Mouse (Mus musculus) neural tube, postnatal 0 days (tissue): ENCODE results near the gene Pde4c. TPM values are rescaled to one million over a fixed set of nuclear protein-coding genes. Genes with fewer than 3 reads are reported as not detected.

Experiments
- microRNA-seq: library from miRNA; unstranded; fragments of <30 nt; microRNA quantifications from one replicate; pipeline ENCODE4, GENCODE M21; 2016
- polyA plus RNA-seq: library from polyadenylated mRNA; unstranded; fragments of >200 nt; fragmentation: Nextera tagmentation; extraction: Ambion mirVana; gene quantifications from 2 replicates; pipeline ENCODE4 v1.2.1, GENCODE M21; 2015

Pde4c gene
- 0.12 and 0.14 TPM in 2 replicates for polyA plus RNA-seq

GRCm38 (mm10) chr8:70723486-70724210 is at the start of gene Pde4c:
Pde4c (plus strand) TSS chr8:70723720.

GRCm38 (mm10) chr8:70698310-70699109 is 25.0 kb upstream of the Pde4c start, which contains the start of gene Jund:
Jund (plus strand) TSS chr8:70698949.

GRCm38 (mm10) chr8:70703287-70703686 is 20.2 kb upstream of the Pde4c start, which contains the start of gene Iqcn:
Iqcn (plus strand) TSS chr8:70703457.

GRCm38 (mm10) chr8:70718297-70718696 is 5.2 kb upstream of the Pde4c start, which contains the start of gene Gm3336:
Gm3336 (plus strand) TSS chr8:70718543.

GRCm38 (mm10) chr8:70754043-70754870 is 30.7 kb downstream of the Pde4c start, which contains the start of gene Rab3a:
Rab3a (plus strand) TSS chr8:70754679.

GRCm38 (mm10) chr8:70760775-70761406 is 37.4 kb downstream of the Pde4c start, which contains the start of gene Mpv17l2:
Mpv17l2 (minus strand) TSS chr8:70760946.

GRCm38 (mm10) chr8:70776496-70777444 is 53.2 kb downstream of the Pde4c start, which contains the start of gene Pik3r2:
Pik3r2 (minus strand) TSS chr8:70776713.

Small RNA genes lying within 50 kb of the gene (microRNA-seq; reads per million reads assigned to microRNA genes)
- gene Mir7240 = 0.87 reads per million

Other genes starting within 250 kb of the Pde4c start
- 31.4 and 33.0 TPM in 2 replicates for gene Klhl26, start 246.8 kb upstream of the Pde4c start, polyA plus RNA-seq
- gene Tmem59l, start 236.4 kb upstream of the Pde4c start, polyA plus RNA-seq = 261 and 281 TPM in 2 replicates
- 19.6 and 21.2 TPM in 2 replicates for gene Crlf1, start 230.6 kb upstream of the Pde4c start, polyA plus RNA-seq
- 212 and 215 TPM in 2 replicates for gene Rex1bd, start 217.0 kb upstream of the Pde4c start, polyA plus RNA-seq
- gene Uba52, start 212.9 kb upstream of the Pde4c start, polyA plus RNA-seq = 753 and 869 TPM in 2 replicates
- gene Fkbp8, start 196.0 kb upstream of the Pde4c start, polyA plus RNA-seq = 305 and 354 TPM in 2 replicates
- 52.3 and 54.9 TPM in 2 replicates for gene Kxd1, start 195.8 kb upstream of the Pde4c start, polyA plus RNA-seq
- gene Ell, start 184.3 kb upstream of the Pde4c start, polyA plus RNA-seq = 11.4 and 14.1 TPM in 2 replicates
- 113 TPM in 2 replicates for gene Isyna1, start 129.3 kb upstream of the Pde4c start, polyA plus RNA-seq
- gene Ssbp4, start 114.8 kb upstream of the Pde4c start, polyA plus RNA-seq = 221 and 251 TPM in 2 replicates
- gene Lrrc25, start 107.6 kb upstream of the Pde4c start, polyA plus RNA-seq = 2.3 and 2.5 TPM in 2 replicates
- gene Gdf15, start 91.3 kb upstream of the Pde4c start, polyA plus RNA-seq = 0.55 and 0.79 TPM in 2 replicates
- gene Pgpep1, start 63.3 kb upstream of the Pde4c start, polyA plus RNA-seq = 72.8 and 79.8 TPM in 2 replicates
- 194 and 204 TPM in 2 replicates for gene Lsm4, start 50.5 kb upstream of the Pde4c start, polyA plus RNA-seq
- gene Jund, start 24.8 kb upstream of the Pde4c start, polyA plus RNA-seq = 107 and 140 TPM in 2 replicates
- gene Iqcn, start 20.3 kb upstream of the Pde4c start, polyA plus RNA-seq = 0.03 TPM in 1 of 2 replicates, not detected in the other
- not detected in 2 replicates for gene Gm3336, start 5.2 kb upstream of the Pde4c start, polyA plus RNA-seq
- 832 and 885 TPM in 2 replicates for gene Rab3a, start 31.0 kb downstream of the Pde4c start, polyA plus RNA-seq
- 50.0 and 53.0 TPM in 2 replicates for gene Mpv17l2, start 37.2 kb downstream of the Pde4c start, polyA plus RNA-seq
- 81.0 and 96.3 TPM in 2 replicates for gene Pik3r2, start 53.0 kb downstream of the Pde4c start, polyA plus RNA-seq
- gene Mast3, start 81.3 kb downstream of the Pde4c start, polyA plus RNA-seq = 18.3 and 21.3 TPM in 2 replicates
- gene Il12rb1, start 84.7 kb downstream of the Pde4c start, polyA plus RNA-seq = 0.09 and 0.14 TPM in 2 replicates
- 5.3 and 5.8 TPM in 2 replicates for gene Arrdc2, start 116.0 kb downstream of the Pde4c start, polyA plus RNA-seq
- gene Kcnn1, start 139.5 kb downstream of the Pde4c start, polyA plus RNA-seq = 9.4 and 10.1 TPM in 2 replicates
- gene Ccdc124, start 150.2 kb downstream of the Pde4c start, polyA plus RNA-seq = 134 and 163 TPM in 2 replicates
- gene Slc5a5, start 169.0 kb downstream of the Pde4c start, polyA plus RNA-seq = 5.6 and 5.9 TPM in 2 replicates
- 2,423 and 2,642 TPM in 2 replicates for gene Rpl18a, start 173.7 kb downstream of the Pde4c start, polyA plus RNA-seq
- gene Map1s, start 182.2 kb downstream of the Pde4c start, polyA plus RNA-seq = 49.9 and 57.3 TPM in 2 replicates